Mouse (Mus musculus): ENCODE measurements around the gene B3gnt6. TPM values are rescaled to one million over a fixed set of nuclear protein-coding genes. Genes with fewer than 3 reads are reported as not detected.

Gene B3gnt6
- total RNA-seq, 2 experiments from 2014 or later: not detected

DNA sequence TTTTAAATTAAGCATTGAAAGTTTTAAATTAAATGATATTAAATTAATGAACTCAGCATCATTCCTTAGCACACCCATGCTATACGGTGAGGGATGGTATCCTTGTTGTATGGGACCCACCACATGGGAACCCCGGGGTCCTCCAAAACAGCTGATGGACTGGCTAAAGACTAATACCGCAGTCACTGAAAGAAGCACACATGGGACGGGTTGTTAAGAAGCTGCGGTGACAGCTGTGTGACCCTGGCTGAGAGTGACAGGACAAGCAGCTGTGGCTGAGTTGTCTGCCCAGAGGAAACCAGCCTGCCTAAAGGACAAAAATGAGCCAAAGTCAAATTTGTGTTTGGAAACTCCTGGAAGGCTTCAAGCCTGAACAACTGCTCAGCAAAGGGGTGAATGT lies 45.4 kb downstream of the B3gnt6 start:
- no peak for DNase-seq (ENCODE audit: low spot score)
- intact Hi-C loops (cut with DNase I): loop anchor here (2.0 kb wide), 1 partner anchor 187 kb away; no protein-coding TSS in a partner anchor

DNA sequence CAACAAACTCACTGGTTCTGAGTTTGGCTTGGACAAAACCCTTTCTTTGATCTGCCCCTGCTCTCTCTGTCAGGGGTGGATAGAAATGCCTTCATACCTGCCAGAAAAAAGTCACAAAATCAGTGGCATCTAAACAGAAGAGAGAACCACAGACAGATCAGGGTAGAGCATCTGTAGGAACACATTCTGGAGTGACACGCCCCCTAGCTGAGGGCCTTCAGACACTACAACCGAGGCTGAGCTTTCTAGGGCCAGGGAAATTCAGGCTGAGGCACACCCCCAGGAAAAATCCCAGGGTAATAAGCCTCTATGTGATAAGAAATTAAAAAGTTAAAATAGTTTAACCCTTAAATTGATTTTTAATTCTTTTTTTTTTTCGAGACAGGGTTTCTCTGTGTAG lies 45.9 kb downstream of the B3gnt6 start:
- DNase-seq (ENCODE audit: low spot score): no peak
- intact Hi-C loops (cut with DNase I): no loop called here

DNA sequence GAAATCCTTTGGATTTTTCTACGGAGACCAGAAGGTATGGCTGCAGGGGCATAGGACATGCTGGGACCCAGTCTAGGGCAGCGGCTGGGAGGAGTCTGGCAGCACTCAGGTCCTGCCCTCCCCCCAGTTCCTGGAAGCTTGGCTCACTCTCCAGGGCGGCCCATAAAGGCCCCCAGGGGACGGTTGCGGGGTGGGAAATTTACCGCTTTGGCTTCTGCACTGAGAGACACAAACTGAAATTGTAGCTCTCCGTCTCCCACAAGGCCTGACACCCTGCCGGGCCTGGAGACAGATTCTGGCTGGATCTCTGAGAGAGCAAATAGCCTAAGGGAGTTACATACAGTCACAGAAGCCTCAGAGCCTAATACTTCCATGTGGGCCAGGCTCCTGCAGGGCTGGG lies 46.9 kb downstream of the B3gnt6 start:
- DNase-seq (ENCODE audit: low spot score): no peak

DNA sequence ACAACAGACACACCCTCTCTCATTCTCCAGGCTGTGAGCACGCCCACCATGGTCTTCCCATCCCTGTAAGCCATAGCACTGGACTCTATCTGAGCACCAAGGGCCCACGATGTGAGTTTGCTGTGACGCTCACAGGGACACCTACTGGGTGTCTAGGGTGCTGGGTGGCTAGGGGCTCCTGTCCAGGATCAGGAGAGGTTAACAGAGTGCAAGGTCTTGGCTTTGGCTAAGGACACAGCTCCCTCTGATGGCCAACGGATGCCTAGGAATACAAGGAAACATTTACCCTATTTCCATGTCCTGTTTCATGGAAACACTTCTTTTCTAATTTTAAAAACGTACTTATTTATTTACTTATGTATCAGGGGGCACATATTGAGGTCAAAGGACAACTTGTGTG lies 48.8 kb downstream of the B3gnt6 start:
- intact Hi-C loops (cut with DNase I): no loop called here
- no peak for DNase-seq (ENCODE audit: low spot score)

More for the DNA sequence above, 46.9 kb downstream of the B3gnt6 start:
- intact Hi-C loops (cut with DNase I): no loop called here

DNA sequence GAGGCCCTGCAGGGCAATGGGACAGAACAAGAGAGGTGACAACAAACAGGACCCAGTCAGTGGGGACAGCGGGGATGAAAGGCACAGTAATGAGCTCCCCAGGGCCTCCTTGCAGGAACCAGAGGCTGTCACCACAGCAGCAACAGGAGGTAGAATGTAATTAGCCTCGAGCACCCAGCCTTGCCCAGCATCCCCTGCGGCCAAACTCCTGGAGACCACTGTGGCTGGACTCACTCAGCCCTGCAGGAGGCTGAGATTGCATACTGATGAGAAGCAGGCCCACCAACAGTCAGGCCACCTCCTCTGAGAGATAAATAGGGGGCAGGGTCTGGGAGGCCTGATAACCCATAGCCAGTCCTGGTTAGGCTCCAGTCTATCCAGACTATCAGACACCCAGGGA lies 49.5 kb downstream of the B3gnt6 start:
- intact Hi-C loops (cut with DNase I): no loop called here
- no peak for DNase-seq (ENCODE audit: low spot score)

DNA sequence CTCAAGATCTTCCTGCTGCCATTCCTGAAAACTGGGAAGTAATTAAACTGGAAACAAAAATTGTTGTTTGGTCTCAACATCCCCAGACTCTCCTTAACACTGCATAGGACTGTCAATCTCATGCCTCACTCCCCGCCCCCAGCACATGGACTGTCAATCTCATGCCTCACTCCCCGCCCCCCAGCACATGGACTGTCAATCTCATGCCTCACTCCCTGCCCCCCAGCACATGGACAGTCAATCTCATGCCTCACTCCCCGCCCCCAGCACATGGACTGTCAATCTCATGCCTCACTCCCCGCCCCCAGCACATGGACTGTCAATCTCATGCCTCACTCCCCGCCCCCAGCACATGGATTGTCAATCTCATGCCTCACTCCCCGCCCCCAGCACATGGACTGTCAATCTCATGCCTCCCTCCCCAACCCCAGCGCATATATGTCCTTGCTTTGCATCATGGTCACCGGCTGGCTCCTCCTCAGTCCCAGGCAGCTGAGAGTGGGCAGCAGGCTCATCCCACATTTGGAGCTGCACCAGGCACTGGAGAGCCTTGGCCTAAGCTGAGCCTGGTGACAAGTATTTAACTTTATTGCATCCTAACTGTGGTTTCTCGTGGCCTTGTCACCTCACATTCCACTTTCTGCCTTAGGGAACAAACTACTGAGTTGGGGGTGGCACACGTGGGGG lies 50.4 kb downstream of the B3gnt6 start:
- intact Hi-C loops (cut with DNase I): no loop called here
- no peak for DNase-seq (ENCODE audit: low spot score)

DNA sequence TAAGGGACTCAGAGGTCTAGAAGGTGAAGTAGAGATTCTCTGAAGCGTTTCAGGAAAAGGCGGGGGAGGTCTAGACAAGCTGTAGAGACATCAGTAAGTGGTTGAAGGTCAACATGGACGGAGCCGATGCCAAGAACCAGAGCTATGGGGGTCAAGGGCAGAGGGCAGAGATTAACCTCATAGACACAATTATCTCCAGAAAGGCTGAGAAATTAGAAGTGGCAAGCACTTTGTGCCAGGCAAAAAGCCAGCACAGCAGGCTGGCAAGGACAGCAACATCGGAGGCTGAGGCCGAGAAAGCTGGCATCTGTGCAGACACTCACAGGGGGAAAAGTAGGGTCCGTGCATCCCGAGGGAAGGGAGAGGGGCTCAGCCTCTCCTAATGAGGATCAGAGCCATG lies 51.5 kb downstream of the B3gnt6 start:
- intact Hi-C loops (cut with DNase I): no loop called here
- no peak for DNase-seq (ENCODE audit: low spot score)

DNA sequence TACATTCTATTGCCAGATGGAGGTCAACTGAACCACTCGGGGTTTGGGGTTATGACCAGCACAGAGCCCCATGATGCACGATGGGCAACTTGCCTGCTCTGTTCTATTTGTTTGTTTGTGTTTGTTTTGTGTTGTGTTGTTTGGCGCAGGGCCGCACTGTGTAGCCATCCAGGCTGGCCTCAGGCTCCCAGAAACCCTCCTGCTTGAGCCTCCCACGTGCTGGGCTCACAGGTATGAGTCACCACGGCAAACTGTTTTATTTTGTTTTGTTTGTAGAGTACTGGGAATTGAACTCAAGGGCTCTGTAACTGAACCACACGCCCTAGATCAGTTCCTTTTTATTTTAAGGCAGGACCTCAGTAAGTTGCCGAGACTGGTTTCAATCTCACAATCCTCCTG lies 52.8 kb downstream of the B3gnt6 start:
- intact Hi-C loops (cut with DNase I): no loop called here
- DNase-seq (ENCODE audit: low spot score): no peak

DNA sequence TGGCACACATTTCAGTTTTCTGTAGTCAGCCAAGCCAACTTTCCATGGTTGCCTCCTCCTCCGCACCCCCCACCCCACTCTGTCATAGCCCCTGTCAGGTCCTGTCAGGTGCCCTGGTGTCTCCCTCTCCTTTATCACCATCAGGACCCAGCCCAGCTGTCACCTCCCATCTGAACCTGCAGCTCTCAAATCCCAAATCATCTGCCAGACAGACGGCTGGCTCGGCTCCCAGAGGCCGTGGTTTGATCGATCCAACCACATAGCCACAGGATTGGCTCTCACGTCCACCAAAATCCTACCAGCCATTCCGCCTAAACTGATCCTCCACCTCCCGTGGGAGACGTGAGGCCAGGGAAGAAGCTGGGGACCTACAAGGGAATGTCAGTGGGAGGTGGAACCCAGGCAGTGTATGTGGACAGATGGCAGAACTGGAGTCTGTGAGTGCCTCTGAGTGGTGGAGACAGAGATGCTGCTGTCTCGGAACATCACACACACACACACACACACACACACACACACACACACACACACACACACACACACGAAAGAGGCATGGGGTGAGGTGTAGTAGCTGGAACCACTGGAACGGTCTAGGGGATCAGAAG lies 53.3 kb downstream of the B3gnt6 start:
- no peak for DNase-seq (ENCODE audit: low spot score)
- intact Hi-C loops (cut with DNase I): no loop called here

DNA sequence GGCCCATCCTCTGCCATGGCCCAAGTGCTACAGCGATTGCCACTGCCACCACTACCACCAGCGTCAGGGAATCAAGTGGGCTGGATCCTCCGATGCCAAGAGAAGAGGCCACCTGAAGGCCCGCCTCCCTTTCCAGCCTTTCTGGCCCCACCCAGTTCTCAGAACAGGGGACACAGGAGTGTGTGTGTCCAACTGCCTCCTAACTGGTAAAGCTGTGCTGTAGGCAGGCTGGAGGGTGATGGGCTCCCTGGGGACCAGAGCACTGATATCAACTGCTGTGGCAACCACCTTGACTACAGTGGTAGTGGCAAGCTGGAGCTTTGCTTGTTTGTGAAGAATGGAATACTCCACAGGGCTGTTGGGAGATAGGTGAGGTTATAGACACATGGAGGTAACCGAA lies 53.9 kb downstream of the B3gnt6 start, which contains the start of gene Omp:
Gene Omp, minus strand, starts transcription at position 101 of the 400 bp plus-strand sequence.
- intact Hi-C loops (cut with DNase I): no loop called here

DNA sequence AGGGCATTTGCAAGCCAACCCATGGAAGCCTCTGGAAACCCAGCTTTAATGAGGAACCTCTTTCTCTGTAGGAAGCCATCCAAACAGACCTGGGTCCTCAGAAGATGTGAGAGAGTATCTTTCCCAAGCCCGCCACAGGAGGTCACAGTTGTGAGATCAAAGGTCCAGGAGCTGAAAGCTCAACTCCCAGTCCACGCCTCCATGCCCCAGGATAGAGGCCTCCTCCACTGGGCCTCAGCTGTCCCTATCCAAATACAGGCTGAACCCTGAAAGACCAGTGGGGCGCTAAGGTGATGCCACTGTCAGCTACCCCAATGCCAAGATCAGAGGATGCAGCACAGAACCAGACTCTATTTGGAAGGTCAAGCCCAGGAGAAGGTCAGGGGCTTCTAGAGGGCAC lies 56.6 kb downstream of the B3gnt6 start:
- intact Hi-C loops (cut with DNase I): no loop called here
- no peak for DNase-seq (ENCODE audit: low spot score)

More for the DNA sequence above, 53.9 kb downstream of the B3gnt6 start, which contains the start of gene Omp:
- DNase-seq (ENCODE audit: low spot score): no peak

Other genes starting within 250 kb of the B3gnt6 start
- gene Myo7a, start 80.0 kb downstream of the B3gnt6 start, total RNA-seq (2021): 1 to 10 TPM; 4.2 to 5.4 TPM
- gene Omp, start 54.0 kb downstream of the B3gnt6 start, total RNA-seq (2021): under 1 TPM in 1 of 2 experiments, not detected in 1; 0.11 TPM
- gene Capn5, start 21.2 kb downstream of the B3gnt6 start, total RNA-seq (2021): 1 to 10 TPM; 1.9 to 2.0 TPM
- gene Acer3, start 121.7 kb upstream of the B3gnt6 start, total RNA-seq (2021): 10 to 100 TPM; 12.2 to 12.3 TPM
- 1 to 10 TPM; 2.1 to 2.7 TPM for gene Tsku, start 161.8 kb upstream of the B3gnt6 start, total RNA-seq (2021)
- gene Gucy2d, start 240.9 kb upstream of the B3gnt6 start, total RNA-seq (2021): under 1 TPM in 1 of 2 experiments, not detected in 1; 0.08 TPM